Mouse (Mus musculus) cerebellum, postnatal 36 days (tissue): ENCODE measurements around the gene Fancc.

ENCODE experiments used
- DNase-seq, 2 experiments: peaks; one replicate each; pipeline ENCODE4 v3.0.0; 2021 to 2022; ENCODE audit warnings: mixed read lengths in 2 of 2

Fancc gene

DNA sequence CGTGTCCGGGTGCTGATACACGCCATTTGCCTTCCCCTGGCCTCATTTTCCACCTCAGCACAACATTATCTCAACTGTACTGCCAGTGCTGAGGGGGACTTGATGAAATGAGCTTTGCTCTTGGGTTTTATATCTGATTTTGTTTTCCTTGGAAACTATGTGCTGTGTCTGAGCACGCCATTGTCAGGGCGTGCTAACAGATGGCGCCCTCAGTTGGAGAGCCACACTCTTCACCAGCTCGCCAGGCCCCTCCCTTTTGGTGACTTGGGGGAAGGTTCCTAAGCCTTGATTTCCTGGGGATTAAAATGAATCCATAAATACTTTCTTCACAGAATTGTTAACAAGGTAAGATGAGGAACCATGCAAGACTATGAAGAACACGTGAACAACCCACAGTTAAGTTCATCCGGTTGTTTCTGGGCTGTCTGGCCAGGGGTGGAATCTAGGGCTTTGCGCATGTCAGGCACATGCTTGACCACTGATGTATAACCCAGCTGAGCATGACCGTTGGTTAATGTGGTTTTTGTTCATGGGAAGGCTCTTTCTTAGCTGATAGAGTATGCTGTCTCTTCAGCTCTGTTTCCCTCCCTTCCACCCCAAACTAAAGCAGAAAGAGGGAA, 210.5 kb downstream of the Fancc start:
- peak; percentile 67 to 71 for DNase-seq

DNA sequence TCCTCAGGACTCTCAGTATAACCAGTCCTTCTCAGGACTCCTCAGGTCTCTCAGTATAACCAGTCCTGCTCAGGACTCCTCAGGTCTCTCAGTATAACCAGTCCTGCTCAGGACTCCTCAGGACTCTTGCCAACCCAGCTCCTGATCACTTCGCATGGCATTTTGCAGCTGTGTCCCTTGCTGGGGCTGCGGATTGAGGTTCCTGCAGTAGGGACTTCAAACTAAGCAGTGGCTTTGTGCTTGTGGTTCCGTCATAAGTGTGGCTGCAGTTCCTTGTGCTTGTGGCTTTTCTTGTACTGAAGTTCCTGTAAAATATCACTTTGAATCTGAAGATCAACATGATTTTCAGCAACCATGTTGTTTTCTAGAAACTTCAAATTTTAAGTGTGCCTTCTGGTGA, 212.3 kb downstream of the Fancc start:
- DNase-seq = no peak

DNA sequence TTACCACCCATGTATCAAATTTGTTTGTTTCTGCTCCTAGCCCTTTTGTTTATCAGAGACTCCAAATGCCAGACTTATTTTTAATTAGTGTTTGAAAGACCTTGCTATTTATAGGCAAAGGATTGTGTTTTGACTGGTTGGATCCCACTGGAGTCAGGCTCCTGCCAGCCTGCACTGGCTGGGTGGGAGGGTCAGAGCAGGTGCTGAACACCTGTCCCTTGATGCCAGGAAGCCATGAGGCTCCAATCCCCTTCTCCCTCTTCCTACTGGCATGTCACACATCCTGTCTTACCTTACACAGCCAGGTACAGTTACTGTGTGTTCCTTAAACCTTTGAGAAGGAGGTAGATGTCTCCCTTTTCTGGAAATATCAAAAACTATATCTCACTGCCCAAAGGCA, 213.8 kb downstream of the Fancc start:
- DNase-seq = no peak

DNA sequence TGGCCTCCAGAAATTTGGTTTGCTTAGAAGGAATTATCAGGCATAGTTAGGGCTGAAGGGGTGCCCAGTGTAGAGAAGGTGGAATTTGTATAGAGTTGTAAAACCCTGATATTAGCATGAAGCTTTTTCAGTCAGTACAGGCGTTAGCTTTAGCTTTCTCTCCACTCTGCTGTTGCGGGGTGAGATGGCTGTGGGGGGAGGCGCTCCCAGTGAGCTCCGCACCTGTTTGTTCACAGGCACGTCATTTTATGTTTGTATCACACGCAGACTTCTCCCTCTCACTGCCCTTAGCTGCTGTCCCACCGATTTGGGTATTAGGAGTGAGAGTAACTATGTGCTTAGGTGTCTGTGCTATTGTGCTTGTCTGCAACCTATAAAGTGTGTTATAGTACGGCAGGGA, 215.9 kb downstream of the Fancc start:
- DNase-seq = no peak

DNA sequence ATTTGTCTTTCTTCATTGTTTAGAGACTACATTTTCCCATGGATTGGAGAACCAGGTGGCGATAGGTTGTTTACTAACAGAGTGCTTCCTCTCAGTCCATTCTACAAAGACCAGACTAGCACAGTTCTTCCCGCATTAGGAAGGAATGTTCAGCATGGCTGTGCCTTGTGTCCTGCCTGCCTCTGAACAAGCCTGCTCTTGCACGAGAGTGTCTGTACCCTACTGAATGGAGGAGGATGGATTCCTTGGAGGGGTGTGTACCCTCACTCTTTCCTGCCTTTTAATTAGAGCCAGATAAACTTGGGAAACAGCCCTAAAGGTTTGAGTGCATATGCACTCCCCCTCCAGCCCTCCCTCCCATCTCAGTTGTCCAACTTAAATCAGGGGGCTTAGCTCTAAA, 216.7 kb downstream of the Fancc start:
- no peak for DNase-seq

DNA sequence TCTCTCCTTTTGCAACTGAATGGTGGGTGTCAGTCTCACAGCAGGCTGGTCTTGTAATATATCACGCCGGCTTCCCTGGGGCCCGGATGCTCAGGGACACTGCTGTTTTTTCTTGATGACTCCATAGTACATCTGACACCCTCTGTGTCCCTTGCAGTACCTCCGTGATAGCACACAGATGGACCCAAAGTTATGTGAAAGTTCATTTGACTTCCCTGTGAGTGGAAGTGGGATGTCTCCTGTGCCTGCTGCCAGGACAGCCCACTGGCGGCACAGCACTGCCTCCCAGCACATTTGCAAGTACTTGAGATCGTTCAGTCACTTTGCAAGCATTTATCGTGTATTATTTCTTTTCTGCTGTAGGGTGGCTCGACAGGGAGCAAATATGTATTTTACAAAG, 217.3 kb downstream of the Fancc start:
- DNase-seq = no peak

DNA sequence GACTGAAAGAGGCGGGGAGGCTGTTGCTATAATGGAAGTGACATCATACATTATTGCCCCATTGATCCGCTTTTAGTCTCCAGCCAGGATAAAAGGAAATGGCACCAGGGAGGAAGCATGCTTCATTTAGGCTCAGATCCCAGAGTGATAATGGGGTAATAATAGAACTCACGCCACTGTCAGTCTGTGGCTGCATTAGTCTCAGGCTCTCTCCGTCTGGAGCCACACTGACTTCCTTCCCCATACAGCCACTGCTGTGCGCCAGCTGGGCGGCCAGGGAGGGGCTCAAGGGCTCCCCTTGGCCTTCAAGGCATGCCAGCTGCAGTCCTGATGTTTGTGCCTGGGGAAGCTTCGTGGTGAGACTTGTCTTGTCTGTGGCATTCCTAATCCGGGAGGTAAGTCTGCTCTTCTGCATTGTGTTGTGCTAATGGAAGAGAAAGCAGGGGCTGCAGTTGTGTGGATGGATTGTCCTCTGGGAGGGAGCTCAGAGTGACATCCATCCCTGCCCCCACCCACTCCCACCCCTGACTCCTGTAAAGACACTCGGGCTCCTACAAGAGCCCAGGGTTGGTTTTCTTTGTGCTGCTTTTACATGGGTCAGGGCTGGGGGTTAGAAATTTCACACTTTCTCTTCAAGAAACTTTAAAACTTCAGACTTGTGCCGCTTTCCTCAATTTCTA, 218.1 kb downstream of the Fancc start:
- DNase-seq = no peak

DNA sequence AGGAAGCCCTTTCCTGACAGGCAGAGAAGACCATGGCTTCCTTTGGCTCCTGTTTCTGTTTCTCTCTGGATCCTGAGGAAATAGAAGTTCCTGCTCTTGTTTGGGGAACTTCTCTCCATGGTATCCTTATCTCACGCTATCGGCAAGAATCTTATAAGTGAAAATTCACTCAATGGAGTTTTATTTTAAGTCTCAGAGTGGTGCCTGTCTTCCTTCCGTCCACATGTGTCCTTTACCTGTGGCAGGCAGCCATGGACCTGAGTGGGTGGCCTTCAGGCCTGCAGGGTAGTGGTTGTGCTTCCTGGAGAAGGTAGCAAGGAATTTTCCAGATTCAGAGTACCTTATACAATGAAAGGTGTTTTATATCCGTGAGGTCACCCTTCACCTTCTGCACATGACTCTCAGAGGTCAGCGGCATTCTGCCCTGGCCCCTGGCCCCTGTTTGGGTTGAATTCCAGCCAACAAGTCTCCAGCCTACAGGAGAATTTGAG, 218.9 kb downstream of the Fancc start:
- DNase-seq = no peak

DNA sequence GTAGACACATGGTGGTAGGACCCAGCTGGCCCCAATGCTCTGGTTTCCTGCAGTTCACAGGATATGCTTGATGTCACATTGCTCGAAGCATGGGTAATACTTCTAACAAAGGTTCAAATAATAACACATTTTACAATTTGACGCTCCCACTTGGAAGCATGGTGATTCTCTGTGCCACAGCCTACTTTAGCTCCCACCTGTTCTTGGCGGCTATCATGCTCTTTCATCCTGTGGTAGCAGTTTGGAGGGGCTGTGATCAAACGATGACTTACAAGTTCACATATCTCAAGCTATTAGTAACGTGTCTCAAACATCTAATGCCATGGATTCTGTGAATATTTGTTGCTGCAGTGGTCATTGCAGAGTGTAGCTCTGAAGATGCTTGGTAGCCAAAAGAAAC, 219.8 kb downstream of the Fancc start:
- DNase-seq = no peak

DNA sequence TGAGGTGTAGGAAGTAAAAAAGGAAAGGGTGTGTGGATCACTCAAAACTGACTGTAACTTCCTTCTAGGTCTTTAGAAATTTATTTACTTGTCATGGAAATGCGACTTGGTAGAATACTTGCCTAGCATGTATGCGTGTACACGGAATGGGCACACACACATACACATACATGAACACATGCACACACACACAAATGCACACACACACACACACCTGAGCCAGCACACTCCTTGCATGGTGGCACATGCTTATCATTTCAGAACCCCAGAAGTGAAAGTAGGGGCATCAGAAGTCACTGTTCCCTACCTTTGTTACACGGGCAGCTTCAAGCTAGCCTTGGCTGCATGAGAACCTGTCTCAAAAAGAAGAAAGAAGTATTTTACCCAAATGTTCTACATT, 220.7 kb downstream of the Fancc start:
- DNase-seq = no peak

DNA sequence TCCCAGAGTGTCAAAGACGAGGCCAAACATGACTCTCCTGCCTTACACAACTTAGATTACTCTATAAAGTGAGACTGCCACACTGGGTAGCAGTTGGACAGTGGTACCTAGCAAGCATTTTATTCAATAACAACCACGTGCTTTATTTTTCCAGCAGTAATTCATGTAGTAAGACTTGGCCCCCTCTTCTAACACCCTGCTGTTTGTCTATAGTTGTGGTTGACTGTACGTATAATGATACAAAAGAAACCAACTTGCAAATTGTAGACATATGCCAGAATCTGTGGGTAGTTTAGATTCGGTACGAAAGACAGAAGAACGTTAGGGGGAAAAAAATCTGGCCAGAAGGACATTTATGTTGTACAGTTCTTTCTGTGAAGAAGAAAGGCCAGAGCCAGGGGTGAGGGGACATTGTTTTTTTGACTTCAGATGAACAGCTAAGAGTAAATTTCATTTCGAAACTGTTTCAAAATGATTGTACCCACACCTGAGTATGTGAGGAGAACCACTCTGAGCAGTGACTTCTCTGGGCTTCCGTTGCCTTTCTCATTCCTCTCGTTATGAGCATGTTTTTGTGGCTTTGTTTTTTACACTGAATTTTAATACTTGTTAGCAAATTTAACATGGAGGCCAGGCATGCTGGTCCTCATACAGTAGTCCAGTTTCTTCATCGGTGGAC, 222.5 kb downstream of the Fancc start:
- no peak for DNase-seq

DNA sequence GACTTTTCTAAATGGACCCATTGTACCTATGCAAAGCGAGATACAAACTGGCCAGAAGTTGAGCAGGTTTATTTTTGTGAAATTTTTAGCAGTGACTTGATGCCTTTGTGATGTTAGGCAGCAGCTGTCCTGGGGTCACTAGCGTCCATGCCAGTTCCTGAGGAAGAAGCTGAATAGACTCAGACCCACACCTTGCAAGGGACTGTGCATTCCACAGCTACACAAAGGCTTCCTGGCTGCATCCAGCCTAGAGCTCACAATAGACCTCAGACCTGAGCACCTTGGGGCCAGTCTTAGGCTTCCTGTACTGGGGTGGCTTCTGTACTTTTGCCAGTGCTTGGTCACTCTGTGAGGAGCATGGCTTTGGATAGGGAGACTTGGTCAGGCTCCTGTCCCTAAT, 223.2 kb downstream of the Fancc start:
- no peak for DNase-seq

DNA sequence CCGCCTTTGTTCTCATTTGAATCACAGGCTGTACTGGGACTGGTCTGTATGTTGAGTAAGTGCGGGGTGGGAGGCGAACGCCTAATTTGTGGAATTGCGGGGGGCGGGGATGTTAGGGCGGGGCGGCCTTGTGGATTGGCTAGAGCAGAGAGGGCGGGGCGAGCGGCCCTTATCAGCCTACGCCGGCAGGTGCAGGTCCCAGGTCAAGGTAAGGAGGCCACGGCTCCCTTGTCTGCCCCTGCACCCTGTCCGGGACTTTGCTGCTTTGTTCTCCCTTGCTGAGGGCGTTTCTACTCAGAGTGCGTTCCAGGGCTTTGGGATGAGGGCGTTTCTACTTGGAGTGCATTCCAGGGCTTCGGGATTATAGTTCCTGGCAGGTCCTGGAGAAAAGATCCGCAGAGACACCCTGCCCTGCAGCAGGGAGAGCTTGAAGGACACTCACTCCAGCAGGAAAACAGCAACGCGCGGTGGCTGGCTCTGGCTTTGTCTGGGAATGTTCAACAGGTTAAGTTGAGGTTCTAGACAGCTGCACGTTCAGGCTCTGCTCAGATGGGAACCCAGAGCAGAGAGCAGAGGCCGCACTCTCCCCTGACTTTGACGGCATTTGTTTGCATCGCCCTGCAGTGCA, 224.4 kb downstream of the Fancc start:
- DNase-seq = no peak

DNA sequence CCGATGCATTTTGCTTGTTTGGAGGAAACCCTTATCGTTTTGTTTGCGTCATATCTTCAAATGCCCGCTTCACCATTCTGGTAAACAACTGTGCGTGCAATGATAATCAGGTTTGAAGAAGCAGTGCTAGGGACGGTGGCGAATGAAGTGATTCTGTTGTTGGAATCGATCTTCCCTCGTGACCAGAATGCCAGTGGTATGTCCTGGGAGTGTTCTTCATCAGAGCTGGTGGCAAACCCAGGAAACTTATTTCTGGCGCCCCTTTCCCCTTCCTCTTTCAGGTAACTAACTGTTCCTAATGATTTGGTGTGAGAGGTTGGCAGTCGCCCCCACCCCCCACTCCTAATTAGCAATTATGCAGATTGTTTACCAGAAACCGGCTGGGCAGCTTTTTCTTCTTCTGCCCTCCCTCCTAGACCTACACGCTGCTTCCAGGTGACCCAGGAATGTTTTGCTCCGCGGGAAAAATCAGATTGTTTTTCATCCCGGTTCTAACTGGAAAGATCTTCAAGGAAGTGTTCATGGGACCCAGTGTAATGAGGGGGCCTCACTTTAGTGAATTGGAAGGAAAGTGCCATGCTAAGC, 225.0 kb downstream of the Fancc start:
- DNase-seq = no peak

DNA sequence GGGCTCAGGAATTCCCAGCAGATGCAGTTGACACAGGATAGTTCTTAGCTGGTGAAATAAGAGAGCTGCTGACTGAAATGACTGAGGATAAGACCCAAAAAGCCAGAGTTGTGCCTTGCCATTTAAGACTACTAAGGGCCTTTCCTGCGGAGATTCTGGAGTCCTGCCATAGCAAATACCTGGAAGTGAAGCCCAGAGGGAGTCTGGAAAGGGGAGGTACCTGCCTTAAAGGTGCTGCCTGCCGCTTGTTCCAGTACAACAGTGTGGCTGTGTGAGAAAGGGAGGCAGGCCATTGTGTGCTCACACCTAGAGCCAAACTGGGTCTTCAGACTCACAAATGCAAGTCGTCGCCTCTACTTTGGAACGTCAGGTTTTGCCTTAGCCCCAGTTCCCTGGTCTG, 226.9 kb downstream of the Fancc start:
- no peak for DNase-seq

DNA sequence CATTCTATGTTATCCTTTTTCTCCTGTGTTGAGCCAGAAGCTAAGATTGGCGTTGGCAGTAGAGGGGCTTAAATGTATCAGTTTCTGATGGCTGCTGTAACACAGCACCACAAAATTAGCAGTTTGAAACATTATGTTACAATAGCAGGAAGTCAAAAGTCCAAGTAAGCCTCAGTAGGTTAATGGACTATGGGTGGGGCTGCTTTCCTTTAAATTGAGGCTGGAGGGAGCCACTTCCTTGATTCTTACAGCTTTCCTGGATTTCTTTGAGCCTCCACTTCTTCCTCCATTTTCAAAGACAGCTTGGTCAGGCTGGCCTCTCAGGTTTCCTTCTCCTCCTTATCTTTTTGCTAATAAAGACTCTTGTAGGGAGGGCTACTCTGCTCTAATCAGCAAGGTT, 228.3 kb downstream of the Fancc start:
- no peak for DNase-seq

DNA sequence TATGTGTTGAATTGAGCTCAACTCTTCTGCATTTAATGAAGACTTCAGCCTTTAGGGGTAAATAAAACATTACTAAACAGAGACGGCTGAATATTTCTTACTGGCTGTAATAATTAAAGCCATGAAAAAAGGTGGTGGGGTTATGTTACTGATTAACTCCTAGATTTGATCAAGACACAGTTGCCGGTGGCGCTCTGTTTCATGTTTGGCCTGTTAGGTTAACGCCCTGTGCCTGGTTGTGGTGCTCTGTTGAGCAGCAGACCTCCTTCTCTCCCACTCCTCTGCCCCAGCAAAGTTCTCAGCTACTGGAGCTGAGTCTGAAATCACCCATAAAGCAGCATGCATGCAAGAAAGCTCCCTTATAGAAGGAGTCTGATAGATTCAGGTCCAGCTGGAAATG, 228.7 kb downstream of the Fancc start:
- DNase-seq = no peak

DNA sequence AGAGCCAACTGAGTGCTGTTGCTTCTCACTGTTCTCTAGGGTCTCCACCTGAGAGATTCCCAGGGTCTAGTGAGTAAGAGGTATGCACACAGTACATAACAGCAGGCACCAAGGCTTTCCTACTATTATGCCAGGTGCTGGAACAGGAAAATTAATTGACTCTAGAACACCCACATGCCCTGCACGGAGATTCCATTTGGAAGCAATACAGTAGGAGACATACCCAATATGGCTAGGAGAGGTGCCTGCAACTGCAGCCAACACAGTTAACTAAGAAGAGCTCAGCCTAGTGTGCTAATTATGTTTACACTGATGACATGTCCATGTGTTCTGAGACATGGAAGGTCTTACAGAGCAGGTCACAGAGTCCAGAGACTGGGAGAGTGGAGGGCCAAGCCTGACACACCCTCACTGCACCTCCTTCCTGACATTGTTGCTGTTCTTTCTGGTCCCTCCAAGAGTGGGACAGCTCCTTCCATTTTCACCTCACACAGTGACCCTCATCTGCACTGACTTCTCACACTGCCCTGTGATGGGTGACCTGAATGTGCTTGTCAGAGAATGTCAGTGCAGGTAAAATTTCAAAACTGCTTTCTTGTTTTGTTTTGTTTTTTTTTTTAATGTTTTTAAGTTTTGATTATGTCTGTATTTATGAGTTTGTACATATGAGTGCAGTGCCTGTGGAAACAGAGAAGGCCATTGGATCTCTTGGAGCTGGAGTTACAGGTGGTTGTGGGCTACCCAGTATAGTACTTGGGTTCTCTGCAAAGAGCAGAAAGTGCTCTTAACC, 234.7 kb downstream of the Fancc start:
- no peak for DNase-seq

DNA sequence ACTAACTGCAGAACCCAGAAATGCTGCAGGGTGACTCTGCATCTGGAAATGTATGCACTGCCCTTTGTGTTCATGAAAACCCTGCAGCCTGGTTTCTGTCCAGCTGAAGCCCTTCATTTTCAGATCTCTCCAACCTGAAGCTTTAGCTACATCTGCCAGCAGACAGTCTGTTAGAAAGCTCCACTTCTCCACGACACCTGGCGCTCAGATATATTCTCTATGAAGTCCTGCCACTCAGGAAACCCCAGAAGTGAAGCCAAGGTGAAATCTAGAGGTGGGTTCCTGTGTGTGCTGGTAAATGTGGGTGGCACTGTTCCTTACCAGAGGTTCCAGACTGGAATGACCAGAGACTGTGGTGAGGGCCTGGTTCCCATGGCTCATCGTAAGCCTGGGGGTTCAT, 235.4 kb downstream of the Fancc start:
- DNase-seq = no peak

DNA sequence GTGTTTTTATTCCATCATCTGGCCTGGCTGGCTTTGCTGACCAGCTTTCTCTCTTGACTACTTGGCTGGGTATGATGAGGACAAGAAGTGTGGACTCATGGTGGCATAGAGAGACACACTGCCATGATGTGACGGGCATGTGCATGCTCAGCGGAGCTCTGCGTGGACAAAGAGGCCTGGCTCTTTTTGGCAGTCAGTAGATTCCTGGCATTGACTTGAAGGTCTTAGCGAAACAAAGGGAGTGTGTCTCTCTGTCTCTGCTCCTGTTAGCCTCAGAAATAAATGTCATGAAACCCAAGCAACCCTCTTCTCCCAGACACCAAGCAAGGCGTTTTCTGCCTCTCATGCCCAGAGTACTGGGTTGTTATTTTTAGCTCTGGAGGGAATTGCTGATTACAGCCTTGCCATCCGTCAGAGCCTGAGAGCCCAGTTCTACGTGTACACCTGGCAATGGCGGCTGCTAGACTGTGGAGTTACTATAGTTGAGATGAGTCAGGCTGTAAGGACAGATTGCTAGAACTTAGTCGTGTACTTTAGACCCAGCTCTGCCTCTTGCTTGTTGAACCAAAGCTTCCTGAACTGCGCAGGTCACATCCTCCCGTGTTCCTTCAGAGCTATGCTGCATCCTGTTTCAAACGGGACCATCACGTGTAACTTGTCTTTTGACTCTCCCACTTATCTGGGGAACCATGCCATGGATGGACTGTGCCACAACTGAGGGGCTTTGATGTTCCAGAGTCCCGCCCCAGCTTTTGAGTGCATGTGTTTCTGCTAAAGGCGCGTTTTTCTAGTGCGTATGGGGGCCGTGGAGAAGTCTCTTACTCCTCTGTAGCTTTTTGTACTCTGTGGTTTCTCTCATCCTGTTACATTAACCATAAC, 236.1 kb downstream of the Fancc start:
- no peak for DNase-seq

DNA sequence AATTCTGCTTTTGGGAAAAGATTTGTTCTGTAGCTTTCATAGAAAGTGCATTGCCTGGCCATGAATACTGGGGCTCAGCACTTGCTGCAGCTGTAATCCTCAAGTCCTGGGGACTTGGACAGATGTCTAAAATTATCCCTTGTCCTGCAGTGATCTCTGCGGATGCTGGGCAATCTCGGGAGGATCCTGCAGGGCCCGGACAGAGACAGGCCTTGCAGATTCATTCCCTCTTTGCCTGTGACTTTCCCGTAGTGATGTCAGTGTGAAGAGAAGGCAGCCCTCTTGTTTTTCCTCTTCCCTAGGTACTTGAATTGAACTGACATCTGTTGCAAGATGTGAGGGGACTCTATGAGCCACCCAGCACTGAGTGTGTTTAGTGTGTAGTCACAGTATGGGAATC, 236.9 kb downstream of the Fancc start:
- DNase-seq = no peak

DNA sequence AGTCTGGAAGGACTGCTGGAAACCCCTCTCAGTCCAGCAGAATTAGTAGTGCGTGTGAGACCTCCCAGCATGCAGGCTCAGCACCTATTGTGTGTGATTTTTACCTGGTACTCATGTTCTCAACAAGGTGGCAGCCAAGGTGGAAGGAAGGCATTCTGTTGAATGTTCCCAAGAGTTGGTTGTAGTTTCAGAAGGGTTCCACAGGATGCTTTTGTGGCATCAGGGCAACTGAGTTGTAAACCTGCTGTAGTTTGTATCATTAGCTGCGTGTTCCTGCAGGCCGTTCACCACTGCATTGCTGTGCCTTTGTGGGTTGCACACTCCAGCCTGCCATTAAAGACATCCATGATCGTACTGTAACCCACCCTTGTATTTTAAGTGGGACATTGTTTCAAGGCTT, 238.4 kb downstream of the Fancc start:
- DNase-seq = no peak
